Mouse (Mus musculus) testis, adult 2 months (tissue): ENCODE measurements around the gene Eya4. TPM values are rescaled to one million over a fixed set of nuclear protein-coding genes. Genes with fewer than 3 reads are reported as not detected.

Experiments used
- H3K27ac ChIP-seq: fragments of 200-500 bp; 2 replicates; pipeline ENCODE4 v1.5.1; 2012; ENCODE audit warnings: low read depth, low read length; ENCODE audit not compliant: control insufficient read depth, insufficient read depth
- H3K27me3 ChIP-seq: fragments of 200-500 bp; 2 replicates; pipeline ENCODE4 v1.6.1; 2012; ENCODE audit warnings: mild to moderate bottlenecking, low read length, moderate library complexity; ENCODE audit not compliant: control insufficient read depth, insufficient read depth
- H3K36me3 ChIP-seq: fragments of 200-500 bp; 2 replicates; pipeline ENCODE4 v1.6.1; 2012; ENCODE audit warnings: mild to moderate bottlenecking, low read length; ENCODE audit not compliant: control insufficient read depth, insufficient read depth
- H3K4me1 ChIP-seq: fragments of 200-500 bp; 2 replicates; pipeline ENCODE4 v1.6.1; 2012; ENCODE audit warnings: low read length; ENCODE audit not compliant: control insufficient read depth, insufficient read depth
- H3K4me3 ChIP-seq: fragments of 200-500 bp; 2 replicates; pipeline ENCODE4 v1.5.1; 2012; ENCODE audit warnings: low read depth, mild to moderate bottlenecking, low read length, moderate library complexity, mixed read lengths; ENCODE audit not compliant: control insufficient read depth
- CTCF ChIP-seq: fragments of 200-500 bp; IDR thresholded peaks from 2 replicates; pipeline ENCODE4 v1.5.1; 2012; ENCODE audit warnings: low read depth, mild to moderate bottlenecking, inconsistent platforms, low read length, moderate library complexity; ENCODE audit not compliant: control insufficient read depth, insufficient read depth, insufficient replicate concordance
- POLR2A ChIP-seq: fragments of 200-500 bp; IDR thresholded peaks from 2 replicates; pipeline ENCODE4 v1.6.1; 2012; ENCODE audit warnings: low read depth, mild to moderate bottlenecking, inconsistent platforms, low read length, moderate library complexity; ENCODE audit not compliant: control insufficient read depth
- polyA plus RNA-seq: library from polyadenylated mRNA; depleted of rRNA; stranded (reverse); fragments of >200 nt; gene quantifications from 2 replicates; pipeline ENCODE4 v1.2.3, GENCODE M21; 2012

Eya4 gene
- polyA plus RNA-seq, 1 experiment, result 59.6 TPM

DNA sequence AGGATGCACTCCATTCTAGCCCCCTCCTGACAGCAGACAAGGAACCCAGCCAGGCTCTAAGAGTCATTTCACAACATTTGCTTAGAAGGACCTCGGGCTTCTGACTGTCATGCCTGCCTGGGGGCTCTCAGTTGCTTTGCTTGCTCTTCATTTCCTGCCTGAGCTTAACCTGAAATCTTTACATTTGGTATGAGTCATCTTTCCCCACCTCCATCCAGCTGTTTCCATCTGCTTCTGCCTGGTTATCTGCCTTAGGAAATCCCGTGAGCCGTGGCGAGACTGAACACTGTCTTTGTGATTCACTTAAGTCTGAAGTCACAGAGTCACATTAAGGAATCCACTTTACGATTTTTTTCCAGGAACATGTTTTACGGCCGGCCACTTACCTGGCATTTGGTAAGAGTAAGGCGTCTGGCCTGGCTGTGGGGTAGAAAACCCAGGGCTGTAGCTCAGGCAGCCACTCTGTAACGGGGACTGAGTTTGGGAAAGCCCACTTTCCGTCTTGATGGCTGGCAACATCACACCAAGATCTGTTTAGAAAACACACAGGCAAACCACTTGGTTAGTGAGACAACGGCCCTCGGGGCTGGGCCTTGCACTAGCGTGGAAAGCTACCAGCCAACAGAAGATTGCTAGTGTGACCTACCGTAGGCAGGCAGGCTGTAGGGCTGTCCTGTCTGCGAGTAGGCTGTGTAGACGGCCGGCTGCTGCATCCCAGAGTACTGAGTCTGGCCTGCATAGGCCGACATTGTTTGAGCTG, 193.5 kb downstream of the Eya4 start:
- Histone ChIP-seq H3K4me3 (no peak overlapping the region), H3K4me1 (no peaks in the 10 kb centered on the region), H3K27ac (no peak overlapping the region), H3K36me3 (no peaks in the 10 kb centered on the region), H3K27me3 (no peaks in the 10 kb centered on the region)
- TF ChIP-seq POLR2A, result no peak
- TF ChIP-seq CTCF, result no peak

DNA sequence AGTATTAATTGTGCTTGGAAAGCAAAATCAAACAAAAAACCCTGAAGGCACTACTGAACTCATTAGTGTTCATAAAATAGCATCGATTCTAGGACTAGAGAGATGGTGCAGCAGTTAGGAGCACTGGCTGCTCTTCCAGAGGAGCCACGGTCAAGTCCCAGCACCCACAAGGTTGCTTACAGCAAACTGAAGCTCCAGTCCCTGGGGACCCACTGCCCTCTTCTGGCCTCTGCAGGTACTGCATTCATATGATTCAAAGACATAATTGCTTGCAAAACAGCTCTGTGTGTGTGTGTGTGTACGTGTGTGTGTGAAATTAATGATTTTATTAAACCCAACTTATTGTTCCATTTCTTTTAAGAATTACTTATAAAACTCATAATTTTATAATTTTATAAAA, 200.2 kb downstream of the Eya4 start:
- Histone ChIP-seq H3K4me1 (no peaks in the 10 kb centered on the region), H3K4me3 (no peak overlapping the region), H3K36me3 (no peaks in the 10 kb centered on the region), H3K27ac (no peak overlapping the region), H3K27me3 (no peaks in the 10 kb centered on the region)
- TF ChIP-seq CTCF (peak; percentile 63; the same call in 1 of the 2 replicates), POLR2A (no peak)

DNA sequence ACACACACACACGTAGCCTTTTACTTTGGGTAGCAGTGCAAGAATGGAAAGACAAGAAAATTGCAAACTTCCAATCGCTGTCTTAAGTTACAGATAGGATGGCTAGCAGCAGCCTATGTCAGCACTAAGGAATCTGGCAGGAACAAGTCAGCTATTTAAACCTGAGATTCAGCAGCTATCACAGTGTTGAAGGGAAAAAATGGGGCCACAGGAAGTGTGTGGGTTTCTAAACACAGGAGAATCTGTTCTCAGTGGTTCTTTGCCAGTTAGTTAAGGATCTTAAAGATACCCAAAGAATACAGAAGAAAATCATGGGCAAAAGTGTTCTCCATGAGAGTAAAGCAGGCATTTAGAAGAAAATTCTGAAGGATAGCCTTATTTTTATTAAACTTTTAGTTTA, 206.0 kb downstream of the Eya4 start:
- H3K27ac ChIP-seq, result no peak overlapping the region
- no peak overlapping the region for H3K4me3 ChIP-seq
- no peaks in the 10 kb centered on the region for H3K27me3 ChIP-seq
- TF ChIP-seq POLR2A, result no peak
- no peak for TF ChIP-seq CTCF
- no peaks in the 10 kb centered on the region for H3K4me1 ChIP-seq
- H3K36me3 ChIP-seq, result no peaks in the 10 kb centered on the region

DNA sequence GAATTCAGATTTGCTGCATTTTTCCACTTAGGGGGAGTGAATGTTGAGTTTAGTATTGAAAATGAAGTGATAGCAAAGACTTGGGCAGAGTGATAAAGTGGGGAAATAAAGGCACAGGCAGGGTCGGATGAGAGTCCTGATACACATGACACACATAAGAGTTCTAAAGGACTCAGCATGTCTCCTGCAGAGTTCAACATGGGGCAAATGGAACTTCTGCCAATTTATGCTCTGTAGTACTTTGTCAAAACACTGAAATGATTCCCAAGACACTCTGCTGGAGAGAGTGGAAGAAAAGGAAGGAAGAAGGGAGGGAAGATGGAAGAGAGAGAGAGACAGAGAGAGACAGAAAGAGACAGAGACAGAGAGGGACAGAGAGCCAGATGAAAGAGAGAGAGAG, 222.6 kb downstream of the Eya4 start:
- Histone ChIP-seq H3K4me1 (no peaks in the 10 kb centered on the region), H3K27me3 (no peaks in the 10 kb centered on the region), H3K36me3 (no peaks in the 10 kb centered on the region), H3K27ac (no peak overlapping the region), H3K4me3 (no peak overlapping the region)
- TF ChIP-seq POLR2A (no peak), CTCF (no peak)

DNA sequence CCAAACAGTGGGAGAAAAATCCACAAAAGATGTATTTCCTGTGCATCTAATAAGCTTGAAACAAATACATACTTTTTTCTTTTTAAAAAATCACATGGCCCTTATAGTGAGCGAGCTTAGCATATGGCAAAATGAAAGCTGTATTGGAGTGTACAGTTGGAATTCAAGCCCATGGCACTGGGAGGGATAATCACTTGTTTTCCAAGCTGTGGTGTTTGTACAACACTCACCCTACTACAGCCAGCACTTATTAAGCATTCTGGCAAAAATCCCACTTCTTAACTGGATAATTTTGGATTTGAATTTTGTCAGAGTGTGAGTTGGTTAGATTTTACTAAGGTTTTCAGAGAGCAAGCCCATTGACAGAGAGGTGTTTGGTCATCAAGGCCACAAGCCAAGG, 223.4 kb downstream of the Eya4 start:
- no peak for TF ChIP-seq CTCF
- no peak for TF ChIP-seq POLR2A
- H3K4me1 ChIP-seq, result no peaks in the 10 kb centered on the region
- no peak overlapping the region for H3K27ac ChIP-seq
- H3K36me3 ChIP-seq, result no peaks in the 10 kb centered on the region
- no peak overlapping the region for H3K4me3 ChIP-seq
- H3K27me3 ChIP-seq, result no peaks in the 10 kb centered on the region

GRCm38 (mm10) chr10:23126529-23126928, 224.1 kb downstream of the Eya4 start:
- Histone ChIP-seq H3K36me3 (no peaks in the 10 kb centered on the region), H3K4me3 (no peak overlapping the region), H3K27me3 (no peaks in the 10 kb centered on the region), H3K4me1 (no peaks in the 10 kb centered on the region), H3K27ac (no peak overlapping the region)
- TF ChIP-seq POLR2A (no peak), CTCF (no peak)

DNA sequence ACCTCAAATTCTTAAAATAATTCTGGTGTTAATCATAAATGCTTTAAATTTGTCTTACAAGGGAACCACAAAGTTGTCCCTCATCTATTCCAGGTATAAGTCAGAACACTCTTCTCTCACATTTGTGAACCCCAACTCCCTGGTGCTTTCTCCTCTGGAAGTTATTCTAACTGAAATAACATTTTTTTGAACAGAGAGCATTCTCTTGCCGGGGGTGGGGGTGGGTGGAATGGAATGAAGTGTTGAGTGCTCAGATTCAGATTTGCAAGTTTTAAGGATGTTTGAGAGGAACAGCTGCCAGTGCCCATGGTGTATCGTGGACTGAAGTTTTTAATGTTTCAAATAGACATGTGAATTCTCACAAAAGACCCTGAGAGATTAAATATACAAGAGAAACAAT, 230.1 kb downstream of the Eya4 start:
- H3K27ac ChIP-seq, result no peak overlapping the region
- no peaks in the 10 kb centered on the region for H3K4me1 ChIP-seq
- no peak overlapping the region for H3K4me3 ChIP-seq
- TF ChIP-seq POLR2A (no peak), CTCF (no peak)
- H3K36me3 ChIP-seq, result no peaks in the 10 kb centered on the region
- no peaks in the 10 kb centered on the region for H3K27me3 ChIP-seq
